Mouse (Mus musculus) activated CD4-positive, CD25-positive, alpha-beta regulatory T cell, adult 9 weeks (primary cell): ENCODE data around the gene Olfr391-ps. TPM values are rescaled to one million over a fixed set of nuclear protein-coding genes. Genes with fewer than 3 reads are reported as not detected.

ENCODE experiments used
- polyA plus RNA-seq: library from polyadenylated mRNA; unstranded; fragments of 100-300 nt; shearing (Covaris generic); gene quantifications from one replicate; pipeline ENCODE4 v1.2.1, GENCODE M21; 2017

Gene Olfr391-ps
- not detected for polyA plus RNA-seq

GRCm38 (mm10) chr11:73802952-73803351, at the start of gene Olfr391-ps:
TSS of gene Olfr391-ps (minus strand) at chr11:73803052.

GRCm38 (mm10) chr11:73851354-73851753, 48.5 kb upstream of the Olfr391-ps start, which contains the start of gene Olfr393:
TSS of gene Olfr393 (minus strand) at chr11:73851454.

DNA sequence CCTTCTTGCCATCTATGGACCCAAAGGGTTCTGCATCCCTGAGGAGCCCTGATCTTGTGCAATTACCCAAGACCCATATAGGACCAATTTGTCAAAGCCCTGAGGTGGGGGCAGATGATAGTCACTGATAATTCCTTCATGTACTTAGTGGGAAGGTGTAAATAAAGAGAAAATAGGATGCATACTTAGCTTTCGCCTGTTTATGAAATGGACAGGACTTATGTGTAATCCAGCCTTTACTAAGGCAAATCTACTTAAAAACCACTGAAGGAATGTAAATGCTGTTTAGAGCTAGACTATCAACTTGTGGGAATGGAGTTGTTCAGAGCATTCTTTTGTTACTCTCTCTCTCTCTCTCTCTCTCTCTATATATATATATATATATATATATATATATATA, 14.1 kb upstream of the Olfr391-ps start, which contains the start of gene Olfr392:
Olfr392 (minus strand) TSS at position 101 of the 400 bp plus-strand sequence.

DNA sequence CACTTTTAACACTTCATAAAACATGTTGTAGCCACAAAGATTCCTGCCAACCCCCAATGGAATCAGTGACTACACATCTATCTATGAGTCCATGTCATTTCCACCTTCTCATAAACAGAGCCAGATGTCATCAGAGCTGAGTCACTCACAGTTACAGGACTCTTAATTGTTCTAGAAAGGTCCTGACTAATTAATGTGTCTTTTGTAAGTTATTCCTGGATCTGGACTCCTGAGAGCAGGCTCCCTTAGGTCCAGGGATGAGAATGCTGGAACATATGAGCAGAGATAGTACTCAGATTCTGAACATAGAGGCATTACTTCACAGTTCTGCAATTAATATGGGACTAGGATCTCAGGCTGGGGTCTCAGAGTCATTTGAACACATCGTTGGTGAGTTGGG, 20.2 kb downstream of the Olfr391-ps start, which contains the start of gene Olfr390:
Olfr390 (plus strand) TSS at position 301 of the 400 bp plus-strand sequence.

DNA sequence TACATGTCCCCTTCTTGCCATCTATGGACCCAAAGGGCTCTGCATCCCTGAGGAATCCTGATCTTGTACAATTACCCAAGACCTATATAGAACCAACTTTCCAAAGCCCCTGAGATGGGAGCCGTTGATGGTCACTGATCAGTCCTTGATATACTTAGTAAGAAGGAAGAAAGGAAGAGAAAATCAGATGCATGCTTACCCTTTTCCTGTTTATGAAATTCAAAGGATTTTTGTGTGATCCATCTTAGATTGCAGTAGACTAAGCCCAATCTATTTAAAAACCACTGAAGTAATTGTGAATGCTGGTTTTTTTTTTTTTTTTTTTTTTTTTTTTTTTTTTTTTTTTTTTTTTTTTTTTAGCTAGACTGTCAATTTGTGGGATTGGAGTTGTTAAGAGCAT, 22.2 kb downstream of the Olfr391-ps start, which contains the start of gene Olfr389:
Olfr389 (minus strand) TSS at position 101 of the 400 bp plus-strand sequence.

Other genes with a start within 250 kb of the Olfr391-ps start
- not detected for gene Olfr385, start 210.0 kb downstream of the Olfr391-ps start, polyA plus RNA-seq
- not detected for gene Olfr384, start 204.5 kb downstream of the Olfr391-ps start, polyA plus RNA-seq
- gene Zfp735, start 114.3 kb downstream of the Olfr391-ps start, polyA plus RNA-seq, result not detected
- not detected for gene Olfr389, start 22.3 kb downstream of the Olfr391-ps start, polyA plus RNA-seq
- not detected for gene Olfr390, start 20.1 kb downstream of the Olfr391-ps start, polyA plus RNA-seq
- gene Olfr392, start 14.0 kb upstream of the Olfr391-ps start, polyA plus RNA-seq, result not detected
- gene Olfr393, start 48.4 kb upstream of the Olfr391-ps start, polyA plus RNA-seq, result not detected
- not detected for gene Olfr394, start 87.7 kb upstream of the Olfr391-ps start, polyA plus RNA-seq
- gene Olfr395, start 106.2 kb upstream of the Olfr391-ps start, polyA plus RNA-seq, result not detected
- gene Olfr23, start 133.6 kb upstream of the Olfr391-ps start, polyA plus RNA-seq, result not detected
- gene Olfr397, start 157.8 kb upstream of the Olfr391-ps start, polyA plus RNA-seq, result not detected
- gene Olfr398, start 187.4 kb upstream of the Olfr391-ps start, polyA plus RNA-seq, result not detected